Mouse (Mus musculus) kidney, adult 2 months (tissue): ENCODE results near the gene Fbxl4. TPM values are rescaled to one million over a fixed set of nuclear protein-coding genes. Genes with fewer than 3 reads are reported as not detected.

Source experiments
- DNase-seq: peaks from one replicate; pipeline ENCODE4 v3.0.0; 2021
- H3K27ac ChIP-seq: fragments of 200-500 bp; 2 replicates; pipeline ENCODE4 v1.5.1; 2012; ENCODE audit warnings: low read depth, low read length, control low read depth, inconsistent platforms; ENCODE audit not compliant: insufficient read depth
- H3K27me3 ChIP-seq: fragments of 200-500 bp; replicated peaks from 2 replicates; pipeline ENCODE4 v1.6.1; 2012; ENCODE audit warnings: mild to moderate bottlenecking, moderate library complexity, low read length, inconsistent platforms; ENCODE audit not compliant: control insufficient read depth, insufficient read depth
- H3K36me3 ChIP-seq: fragments of 200-500 bp; 2 replicates; pipeline ENCODE4 v1.6.1; 2012; ENCODE audit warnings: mild to moderate bottlenecking, moderate library complexity, low read length, inconsistent platforms; ENCODE audit not compliant: control insufficient read depth, insufficient read depth
- H3K4me1 ChIP-seq: fragments of 200-500 bp; 2 replicates; pipeline ENCODE4 v1.6.1; 2011; ENCODE audit warnings: low read length; ENCODE audit not compliant: control insufficient read depth, insufficient read depth
- H3K4me3 ChIP-seq: fragments of 200-500 bp; 2 replicates; pipeline ENCODE4 v1.5.1; 2011; ENCODE audit warnings: mild to moderate bottlenecking, low read depth, low read length, control low read depth; ENCODE audit not compliant: insufficient read depth
- CTCF ChIP-seq: fragments of 200-500 bp; conservative IDR thresholded peaks from 2 replicates; pipeline ENCODE4 v1.5.1; 2011; ENCODE audit warnings: low read depth, mild to moderate bottlenecking, control low read depth, low read length, moderate library complexity, mixed read lengths; ENCODE audit not compliant: insufficient read depth, insufficient read length
- POLR2A ChIP-seq: fragments of 200-500 bp; IDR thresholded peaks from one replicate; pipeline ENCODE4 v1.6.1; 2011; ENCODE audit warnings: low read depth, low read length, control low read depth
- WGBS: fragments of 180-500 bp; shearing (Covaris S2); methylation state at CpG from one replicate; pipeline ENCODE4 v1.1.7; 2018; 5-methylcytosine and 5-hydroxymethylcytosine counted together
- polyA plus RNA-seq: library from polyadenylated mRNA; depleted of rRNA; stranded (reverse); fragments of >200 nt; gene quantifications from 2 replicates; pipeline ENCODE4 v1.2.3, GENCODE M21; 2012

Gene Fbxl4
- polyA plus RNA-seq, 1 experiment = 22.6 TPM

GRCm38 (mm10) chr4:22397003-22397402 lies 39.7 kb downstream of the Fbxl4 start:
- WGBS = 86% methylated on average over 5 of the region's 5 CpGs
- no peak for DNase-seq
- Histone ChIP-seq H3K27ac (no peak overlapping the region), H3K4me1 (peaks cover 9% of the 10 kb centered on the region; the same call in 1 of the 2 replicates), H3K36me3 (0 out of 2 replicates have a peak, but pooled peaks cover 2% of the 10 kb centered on the region), H3K27me3 (no peaks in the 10 kb centered on the region), H3K4me3 (no peak overlapping the region)
- TF ChIP-seq POLR2A = no peak
- TF ChIP-seq CTCF = no peak

GRCm38 (mm10) chr4:22402032-22402431 lies 44.7 kb downstream of the Fbxl4 start:
- Histone ChIP-seq H3K4me1 (peaks cover 6% of the 10 kb centered on the region; the same call in 1 of the 2 replicates), H3K36me3 (peaks cover 2% of the 10 kb centered on the region; the same call in 1 of the 2 replicates), H3K4me3 (no peak overlapping the region), H3K27ac (no peak overlapping the region), H3K27me3 (no peaks in the 10 kb centered on the region)
- DNase-seq = no peak
- no peak for TF ChIP-seq POLR2A
- no peak for TF ChIP-seq CTCF
- 84% methylated on average over 3 of the region's 3 CpGs for WGBS

GRCm38 (mm10) chr4:22402930-22403329 lies 45.6 kb downstream of the Fbxl4 start:
- TF ChIP-seq CTCF = no peak
- no peak for TF ChIP-seq POLR2A
- 0 out of 2 replicates have a peak, but pooled peaks cover 3% of the 10 kb centered on the region for H3K4me1 ChIP-seq
- 93% methylated on average over 10 of the region's 10 CpGs for WGBS
- no peak overlapping the region for H3K27ac ChIP-seq
- H3K36me3 ChIP-seq = peaks cover 2% of the 10 kb centered on the region; the same call in 1 of the 2 replicates
- no peak overlapping the region for H3K4me3 ChIP-seq
- no peak for DNase-seq
- H3K27me3 ChIP-seq = no peaks in the 10 kb centered on the region

GRCm38 (mm10) chr4:22420627-22421026 lies 63.3 kb downstream of the Fbxl4 start:
- Histone ChIP-seq H3K36me3 (no peaks in the 10 kb centered on the region; the same call in 1 of the 2 replicates), H3K4me1 (no peaks in the 10 kb centered on the region), H3K27me3 (no peaks in the 10 kb centered on the region), H3K27ac (no peak overlapping the region), H3K4me3 (no peak overlapping the region)
- no peak for TF ChIP-seq CTCF
- TF ChIP-seq POLR2A = no peak
- WGBS = 66% methylated on average over 2 of the region's 2 CpGs
- no peak for DNase-seq

- Histone ChIP-seq H3K36me3 (no peaks in the 10 kb centered on the region; the same call in 1 of the 2 replicates), H3K4me3 (no peak overlapping the region), H3K27me3 (no peaks in the 10 kb centered on the region), H3K27ac (no peak overlapping the region), H3K4me1 (no peaks in the 10 kb centered on the region)
- 64% methylated on average over 4 of the region's 4 CpGs for WGBS
- TF ChIP-seq CTCF (no peak), POLR2A (no peak)
- no peak for DNase-seq
These were observed 65.1 kb downstream of the Fbxl4 start for GRCm38 (mm10) chr4:22422400-22422799.

GRCm38 (mm10) chr4:22428150-22428549 lies 70.8 kb downstream of the Fbxl4 start:
- no peak overlapping the region for H3K4me3 ChIP-seq
- no peaks in the 10 kb centered on the region for H3K27me3 ChIP-seq
- WGBS = 95% methylated on average over 3 of the region's 3 CpGs
- TF ChIP-seq POLR2A (no peak), CTCF (no peak)
- no peak overlapping the region for H3K27ac ChIP-seq
- H3K4me1 ChIP-seq = no peaks in the 10 kb centered on the region
- DNase-seq = no peak
- H3K36me3 ChIP-seq = no peaks in the 10 kb centered on the region; the same call in 1 of the 2 replicates

GRCm38 (mm10) chr4:22469575-22469974 lies 112.2 kb downstream of the Fbxl4 start:
- no peaks in the 10 kb centered on the region for H3K36me3 ChIP-seq
- no peaks in the 10 kb centered on the region for H3K4me1 ChIP-seq
- no peaks in the 10 kb centered on the region for H3K27me3 ChIP-seq
- WGBS = 74% methylated on average over 1 of the region's 1 CpGs
- no peak overlapping the region for H3K27ac ChIP-seq
- TF ChIP-seq POLR2A (no peak), CTCF (no peak)
- no peak overlapping the region for H3K4me3 ChIP-seq
- DNase-seq = no peak
